Mouse (Mus musculus) CD8-positive naive resting alpha-beta T cell, adult 2 months (primary cell): Measurements from ENCODE around the gene Poln.

ENCODE experiments used
- DNase-seq, 2 experiments: peaks; one replicate each; pipeline ENCODE4 v3.0.0; 2022; ENCODE audit warnings: low read depth in 2 of 2, low spot score in 2 of 2

The Poln gene

GRCm38 (mm10) chr5:34168950-34169891, at the start of gene Poln, which contains the start of gene Haus3:
Gene Poln (minus strand): TSS chr5:34169448.
Gene Haus3 (minus strand): TSS chr5:34169527.
- DNase-seq = peak; percentile 94

GRCm38 (mm10) chr5:34218672-34219071, 49.4 kb upstream of the Poln start:
- no peak for DNase-seq

GRCm38 (mm10) chr5:34217756-34218155, 48.5 kb upstream of the Poln start:
- no peak for DNase-seq

GRCm38 (mm10) chr5:34216025-34216424, 46.8 kb upstream of the Poln start:
- no peak for DNase-seq

- no peak for DNase-seq
Observed at GRCm38 (mm10) chr5:34213659-34214058, 44.4 kb upstream of the Poln start.

GRCm38 (mm10) chr5:34210279-34210678, 41.0 kb upstream of the Poln start:
- DNase-seq = peak; percentile 74 to 83

GRCm38 (mm10) chr5:34207503-34207902, 38.3 kb upstream of the Poln start:
- no peak for DNase-seq

GRCm38 (mm10) chr5:34205788-34206187, 36.5 kb upstream of the Poln start:
- DNase-seq = no peak

GRCm38 (mm10) chr5:34204911-34205310, 35.7 kb upstream of the Poln start:
- DNase-seq = no peak

- DNase-seq = no peak
Observed at GRCm38 (mm10) chr5:34202006-34202405, 32.8 kb upstream of the Poln start.

GRCm38 (mm10) chr5:34201396-34201795, 32.1 kb upstream of the Poln start:
- DNase-seq = no peak

- DNase-seq = peak; percentile 56 to 66
Observed at GRCm38 (mm10) chr5:34198615-34199014, 29.4 kb upstream of the Poln start.

- DNase-seq = no peak
Observed at GRCm38 (mm10) chr5:34197243-34197642, 28.0 kb upstream of the Poln start.

- DNase-seq = peak; percentile 85 to 89
Observed at GRCm38 (mm10) chr5:34196423-34196822, 27.2 kb upstream of the Poln start.

- DNase-seq = no peak
Observed at GRCm38 (mm10) chr5:34195786-34196185, 26.5 kb upstream of the Poln start.

GRCm38 (mm10) chr5:34194975-34195662, 25.9 kb upstream of the Poln start:
- DNase-seq = no peak

- no peak for DNase-seq
Observed at GRCm38 (mm10) chr5:34194426-34194825, 25.2 kb upstream of the Poln start.

GRCm38 (mm10) chr5:34191843-34192242, 22.6 kb upstream of the Poln start:
- no peak for DNase-seq

- DNase-seq = no peak
Observed at GRCm38 (mm10) chr5:34191021-34191420, 21.8 kb upstream of the Poln start.

- no peak for DNase-seq
Observed at GRCm38 (mm10) chr5:34189521-34189920, 20.3 kb upstream of the Poln start.

- no peak for DNase-seq
Observed at GRCm38 (mm10) chr5:34188856-34189255, 19.6 kb upstream of the Poln start.
